Mouse (Mus musculus): Measurements from ENCODE around the gene Lrrc75a.
A peak's percentile ranks its signal among the peaks of the same experiment; 100 is the strongest.
"Not testable (repeated sequence)": the region's sequence is repeated elsewhere in the genome, so short reads cannot be mapped to it uniquely, and the experiment has no call there.

Lrrc75a gene

GRCm38 (mm10) chr11:62647661-62648590 lies at the start of gene Lrrc75a:
Gene Lrrc75a (minus strand): TSS chr11:62648523.
- DNase-seq (ENCODE audit: low spot score): no peak

- no peak for DNase-seq (ENCODE audit: low spot score)
Observed at GRCm38 (mm10) chr11:62695126-62695525, 46.8 kb upstream of the Lrrc75a start.

DNA sequence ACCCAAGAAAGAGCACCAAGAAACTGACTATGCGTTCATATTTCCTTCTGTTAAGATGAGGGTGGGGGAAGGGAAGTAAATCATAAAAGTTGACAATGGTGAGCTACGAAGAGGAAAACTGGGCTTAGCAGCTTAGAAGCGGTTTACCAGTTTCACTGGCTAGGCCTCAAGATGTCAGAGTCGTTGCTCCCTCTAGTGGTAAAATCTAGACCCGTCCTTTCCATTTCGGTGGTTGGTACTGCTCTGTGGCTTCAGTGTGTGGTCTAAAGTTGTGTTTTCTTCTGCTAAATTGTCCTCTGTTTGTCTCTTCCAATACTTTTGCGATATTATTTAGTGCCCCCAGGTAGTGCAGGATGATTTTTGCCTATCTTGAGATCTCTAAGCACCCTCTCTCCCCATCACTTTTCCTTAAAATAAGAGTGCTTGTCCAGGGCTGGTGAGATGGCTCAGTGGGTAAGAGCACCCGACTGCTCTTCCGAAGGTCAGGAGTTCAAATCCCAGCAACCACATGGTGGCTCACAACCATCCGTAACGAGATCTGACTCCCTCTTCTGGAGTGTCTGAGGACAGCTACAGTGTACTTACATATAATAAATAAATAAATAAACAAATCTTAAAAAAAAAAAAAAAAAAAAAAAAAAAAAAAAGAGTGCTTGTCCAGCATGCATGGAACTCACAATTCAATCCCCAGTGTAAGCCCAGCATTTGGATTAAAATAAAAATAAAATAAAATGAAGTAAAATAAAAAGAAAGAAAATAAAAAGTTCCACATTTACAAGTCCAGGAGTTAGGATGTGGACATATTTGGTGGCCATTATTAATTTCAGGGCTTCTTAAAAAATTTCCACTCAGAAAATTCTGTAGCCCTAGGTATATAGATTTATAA lies 45.2 kb upstream of the Lrrc75a start:
- DNase-seq (ENCODE audit: low spot score): peak; percentile 37

- no peak for DNase-seq (ENCODE audit: low spot score)
Observed at GRCm38 (mm10) chr11:62691592-62691991, 43.3 kb upstream of the Lrrc75a start.

- no peak for DNase-seq (ENCODE audit: low spot score)
Observed at GRCm38 (mm10) chr11:62679954-62680353, 31.6 kb upstream of the Lrrc75a start.

DNA sequence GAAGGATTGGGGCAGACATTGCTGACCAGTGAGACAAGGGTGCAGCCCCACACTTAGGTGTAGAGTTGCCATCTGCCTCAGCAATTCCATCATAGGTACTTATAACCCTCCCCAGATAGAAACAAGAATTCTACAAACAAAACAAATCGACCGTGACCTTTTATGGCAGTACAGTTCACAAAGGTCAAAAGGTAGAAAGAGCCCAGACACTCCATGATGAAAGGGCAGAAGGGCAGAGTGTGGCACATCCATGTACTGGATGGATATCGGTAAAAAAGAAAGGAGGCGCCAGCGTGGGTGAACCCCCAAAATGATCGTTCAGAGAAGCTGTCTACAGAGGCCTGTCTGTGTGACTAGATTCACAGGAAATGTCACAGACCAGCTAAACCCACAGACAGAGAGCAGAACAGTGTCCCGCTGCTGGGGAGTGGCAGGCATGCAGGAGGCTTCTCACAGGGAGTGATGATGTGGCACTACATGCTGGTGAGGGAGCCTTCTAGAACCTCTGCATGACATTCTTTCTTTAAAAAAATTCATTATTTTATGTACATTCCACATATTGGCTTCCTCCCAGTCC lies 30.5 kb upstream of the Lrrc75a start:
- no peak for DNase-seq (ENCODE audit: low spot score)

- no peak for DNase-seq (ENCODE audit: low spot score)
Observed at GRCm38 (mm10) chr11:62676290-62676596, 27.9 kb upstream of the Lrrc75a start.

DNA sequence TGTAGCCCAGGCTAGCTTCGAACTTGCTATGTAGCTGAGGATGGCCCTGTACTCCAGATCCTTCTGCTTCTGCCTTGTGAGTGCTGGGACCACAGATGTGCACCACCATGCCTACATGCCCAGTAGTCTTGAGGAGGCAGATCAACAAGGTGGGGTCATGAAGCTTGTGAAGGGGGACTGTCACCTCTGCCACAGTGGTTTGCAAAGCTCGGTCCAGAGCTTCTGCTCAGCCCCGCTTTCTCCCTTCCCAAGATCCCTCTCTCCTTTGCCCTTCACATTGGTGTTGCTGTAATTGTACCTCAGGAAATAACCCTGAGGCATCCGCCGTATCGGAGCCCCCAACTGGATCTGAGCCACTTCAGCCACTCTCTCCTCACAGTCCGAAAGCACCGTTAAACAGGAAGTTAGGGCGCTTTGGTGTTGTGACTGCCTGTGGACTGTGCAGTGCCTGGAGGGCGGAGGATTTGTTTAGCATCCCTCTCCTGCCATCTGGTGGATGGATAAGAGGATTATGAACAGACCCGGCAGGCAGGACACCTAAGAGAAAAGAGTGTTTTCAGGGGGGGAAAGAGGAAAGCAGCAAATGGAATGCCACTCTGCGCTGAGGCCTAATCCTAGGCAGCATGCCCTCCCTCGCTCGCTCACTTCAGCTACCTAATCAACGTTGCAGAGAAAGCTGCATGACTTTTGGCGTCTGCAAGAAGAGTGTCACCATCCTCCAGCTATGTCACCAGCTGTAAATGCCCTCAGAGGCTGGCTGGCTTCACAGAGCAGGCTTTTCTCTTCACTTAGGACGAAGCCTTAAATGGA lies 27.4 kb upstream of the Lrrc75a start:
- peak; percentile 82 for DNase-seq (ENCODE audit: low spot score)

- no peak for DNase-seq (ENCODE audit: low spot score)
Observed at GRCm38 (mm10) chr11:62670006-62670405, 21.7 kb upstream of the Lrrc75a start.

DNA sequence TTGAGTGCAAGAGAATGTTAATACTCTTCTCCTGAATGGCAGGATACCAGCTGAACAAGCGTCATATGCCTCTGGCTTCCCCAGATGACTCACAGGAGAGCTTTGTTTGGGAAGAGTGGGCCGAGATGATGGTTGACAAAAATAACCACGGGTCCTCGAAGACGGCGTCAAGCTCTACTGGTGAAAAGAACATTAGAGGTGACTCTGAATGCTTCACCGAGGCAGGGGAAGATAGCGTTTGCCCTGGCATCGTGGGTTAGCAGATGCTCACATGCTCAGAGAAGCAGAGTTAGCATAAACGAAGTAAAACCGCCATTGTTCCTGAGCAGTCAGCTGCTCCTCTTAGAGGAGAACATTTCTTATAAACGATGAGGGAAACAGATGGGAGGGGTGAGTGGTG lies 21.1 kb upstream of the Lrrc75a start:
- no peak for DNase-seq (ENCODE audit: low spot score)

- DNase-seq (ENCODE audit: low spot score): no peak
Observed at GRCm38 (mm10) chr11:62668986-62669385, 20.7 kb upstream of the Lrrc75a start.

- no peak for DNase-seq (ENCODE audit: low spot score)
Observed at GRCm38 (mm10) chr11:62664250-62664649, 15.9 kb upstream of the Lrrc75a start.

DNA sequence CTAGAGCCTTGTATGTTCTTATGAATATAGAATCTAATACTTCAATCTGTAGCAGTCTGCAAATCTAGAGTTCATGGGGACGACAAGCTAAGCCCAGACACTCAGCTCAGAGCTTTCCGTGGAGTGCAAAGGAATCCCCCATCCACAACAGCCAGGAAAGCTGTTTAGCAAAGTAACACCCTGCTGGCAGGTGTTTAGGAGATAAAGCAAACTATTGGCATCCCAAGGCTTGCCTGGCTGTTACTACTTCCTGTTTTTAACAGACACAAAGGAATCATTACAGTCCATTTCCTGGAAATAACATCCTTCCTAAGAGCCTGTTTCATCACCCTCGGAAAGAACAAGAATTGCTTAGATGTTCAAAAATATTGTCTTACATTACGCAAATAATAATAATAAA lies 12.6 kb upstream of the Lrrc75a start:
- no peak for DNase-seq (ENCODE audit: low spot score)

- no peak for DNase-seq (ENCODE audit: low spot score)
Observed at GRCm38 (mm10) chr11:62652080-62652479, 3.8 kb upstream of the Lrrc75a start.

DNA sequence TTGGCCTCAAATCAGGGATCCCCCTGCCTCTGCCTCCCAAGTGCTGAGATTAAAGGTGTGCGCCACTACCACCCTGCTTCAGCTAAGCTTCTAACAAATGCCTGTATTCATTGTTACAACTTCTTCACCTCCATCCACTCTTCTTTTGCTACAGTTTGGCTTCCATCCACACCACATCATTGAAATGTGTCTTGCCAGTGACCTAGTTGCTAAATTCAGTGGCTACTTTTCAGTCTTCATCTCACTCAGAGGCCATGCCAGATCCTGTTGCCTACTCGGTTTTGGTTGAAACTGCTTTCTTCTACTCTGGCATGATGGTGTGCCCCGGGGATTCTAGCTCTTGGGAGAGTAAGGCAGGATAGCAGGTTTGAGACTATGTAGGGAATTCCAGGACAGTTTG lies 3.2 kb upstream of the Lrrc75a start:
- DNase-seq (ENCODE audit: low spot score): no peak

- not testable (repeated sequence) for DNase-seq (ENCODE audit: low spot score)
Observed at GRCm38 (mm10) chr11:62649803-62650202, 1.5 kb upstream of the Lrrc75a start.

GRCm38 (mm10) chr11:62648591-62649391 lies 468 bp upstream of the Lrrc75a start, which contains the start of gene Mmgt2:
Gene Mmgt2 (plus strand): TSS chr11:62648664.
- peak; percentile 93 for DNase-seq (ENCODE audit: low spot score)

GRCm38 (mm10) chr11:62646958-62647515 lies 1.3 kb downstream of the Lrrc75a start:
- DNase-seq (ENCODE audit: low spot score): no peak

GRCm38 (mm10) chr11:62646495-62646843 lies 1.9 kb downstream of the Lrrc75a start:
- DNase-seq (ENCODE audit: low spot score): no peak

- peak; percentile 48 for DNase-seq (ENCODE audit: low spot score)
Observed at GRCm38 (mm10) chr11:62645732-62646494, 2.4 kb downstream of the Lrrc75a start.
